Mouse (Mus musculus) hematopoietic stem cell, adult 5-6 weeks (primary cell): Measurements from ENCODE around the gene Nfatc3. TPM values are rescaled to one million over a fixed set of nuclear protein-coding genes. Genes with fewer than 3 reads are reported as not detected.
"Not testable (repeated sequence)": the region's sequence is repeated elsewhere in the genome, so short reads cannot be mapped to it uniquely, and the experiment has no call there.

Source experiments
- ATAC-seq, 2 experiments: fragments of 125-278 bp in 1 of 2; replicated peaks in 1 of 2; 2 replicates each; pipeline ENCODE4 v1.8.0; 2016 to 2017; ENCODE audit warnings: inconsistent platforms in 2 of 2, mild to moderate bottlenecking in 2 of 2, moderate number of reproducible peaks in 2 of 2, low read depth in 1 of 2, moderate TSS enrichment in 1 of 2; ENCODE audit not compliant: low FRiP score in 2 of 2, poor library complexity in 2 of 2, severe bottlenecking in 2 of 2, insufficient read depth in 1 of 2, low TSS enrichment in 1 of 2
- total RNA-seq: library from RNA; stranded (forward); fragments of 172-1452, 232-1000 nt; gene quantifications from 2 replicates; pipeline ENCODE4 v1.2.3, GENCODE M21; 2017

Nfatc3 gene
- 34.5 and 42.0 TPM in 2 replicates for total RNA-seq

DNA sequence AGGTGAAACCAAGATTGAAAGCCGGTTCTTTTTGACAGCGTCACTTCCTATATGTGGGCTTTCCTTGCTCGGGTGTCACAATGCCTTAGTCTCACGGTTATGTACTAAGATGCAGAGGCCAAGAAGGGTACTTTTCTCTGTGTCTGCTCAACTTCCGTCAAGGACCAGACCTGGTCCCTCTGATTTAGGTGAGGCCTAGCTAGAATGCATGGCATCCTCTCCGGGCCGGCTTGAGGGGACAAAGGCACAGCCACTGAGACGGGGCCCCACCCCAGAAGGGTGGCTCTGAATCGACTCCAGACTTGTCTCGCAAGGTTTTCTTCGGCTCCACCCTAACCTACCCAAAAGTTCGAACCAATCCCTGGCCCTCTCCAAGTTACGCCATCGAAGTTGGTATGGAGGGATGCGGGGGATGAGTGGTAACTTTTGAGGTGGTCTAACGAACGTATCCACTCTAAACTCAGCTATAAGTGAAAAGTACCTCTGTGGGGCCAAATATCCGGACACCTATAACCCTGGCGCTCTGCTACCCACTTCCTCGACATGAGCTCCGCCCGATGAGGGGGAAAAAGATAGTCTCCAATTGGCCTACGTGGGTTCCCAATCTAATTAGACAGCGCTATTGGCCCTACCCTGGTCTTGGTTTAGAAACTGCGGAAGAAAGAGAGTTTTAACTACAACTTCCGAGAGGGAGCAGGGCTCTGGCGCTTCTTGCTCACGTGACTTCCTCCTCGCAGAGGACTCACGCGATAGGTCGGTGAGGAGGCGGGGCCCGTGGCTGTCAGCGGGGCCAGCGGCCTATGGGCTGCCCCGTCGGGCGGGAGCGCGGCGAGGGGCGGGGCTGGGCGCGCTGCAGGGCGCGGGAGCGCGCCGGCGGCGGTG lies at the start of gene Nfatc3:
Gene Nfatc3, plus strand, starts transcription at position 110 of the 882 bp plus-strand sequence.
- ATAC-seq: peak; percentile 77 to 88

DNA sequence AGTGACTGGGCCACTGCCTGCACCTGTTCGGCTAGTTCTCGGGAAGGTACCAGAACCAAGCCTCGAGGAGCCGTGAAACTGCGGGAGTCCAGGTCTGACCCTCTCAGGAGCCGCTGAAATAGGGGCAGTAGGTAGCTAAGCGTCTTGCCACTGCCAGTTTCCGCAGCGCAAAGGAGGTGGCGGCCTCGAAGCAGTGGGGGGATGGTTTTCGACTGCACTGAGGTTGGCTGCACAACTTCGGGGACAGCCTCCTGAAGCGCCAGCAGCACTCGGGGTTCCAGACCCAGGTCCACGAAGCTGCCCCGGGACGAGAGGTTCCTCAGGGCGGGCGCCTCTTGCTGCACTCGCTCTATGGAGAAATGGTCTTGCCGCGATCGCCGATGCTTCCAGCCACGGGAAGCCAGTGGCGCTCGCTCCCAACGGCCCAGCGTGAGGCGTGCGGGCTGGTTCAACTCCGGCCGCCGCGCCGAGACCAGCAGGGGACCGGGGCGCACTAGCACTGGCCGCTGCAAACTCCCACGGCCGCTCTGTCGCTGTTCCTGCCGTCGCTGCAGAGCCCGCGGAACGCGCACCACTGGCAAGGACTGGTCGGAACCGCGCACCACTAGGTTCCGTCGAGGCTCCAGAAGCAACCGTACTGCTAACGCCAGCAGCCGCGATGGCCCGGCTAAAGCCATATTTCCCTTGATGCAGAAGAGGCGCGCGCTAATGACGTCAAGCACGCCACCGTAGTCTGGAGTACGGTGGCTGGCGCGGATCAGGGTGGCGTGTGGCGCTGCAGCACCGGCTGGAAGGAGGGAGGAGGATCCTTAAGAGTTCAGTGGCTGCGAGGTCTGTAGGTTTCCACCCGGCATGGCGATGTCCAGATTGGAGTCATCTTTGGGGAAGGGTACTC lies 47.6 kb upstream of the Nfatc3 start:
- peak; percentile 94 to 95 for ATAC-seq

DNA sequence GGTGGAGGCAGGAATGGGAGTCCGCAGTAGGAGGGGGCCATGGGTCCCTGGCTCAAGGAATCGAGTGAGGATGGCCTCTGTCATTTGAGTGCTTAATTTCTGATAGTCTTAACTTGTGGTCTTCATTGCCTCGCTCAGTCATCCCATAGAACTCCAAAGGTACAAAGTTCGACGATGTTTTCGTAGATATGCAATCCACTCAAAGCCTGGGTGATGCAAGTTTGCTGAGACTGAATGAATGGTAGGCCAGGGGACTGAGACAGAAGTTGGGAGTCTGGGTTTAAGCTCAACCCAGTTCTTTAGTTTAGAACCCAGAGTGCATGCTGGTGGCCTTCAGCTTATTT lies 47.0 kb upstream of the Nfatc3 start, which contains the start of gene Ddx28:
Gene Ddx28, minus strand, starts transcription at position 240 of the 344 bp plus-strand sequence.
- peak; percentile 7; a peak in 1 of 4 replicates for ATAC-seq

DNA sequence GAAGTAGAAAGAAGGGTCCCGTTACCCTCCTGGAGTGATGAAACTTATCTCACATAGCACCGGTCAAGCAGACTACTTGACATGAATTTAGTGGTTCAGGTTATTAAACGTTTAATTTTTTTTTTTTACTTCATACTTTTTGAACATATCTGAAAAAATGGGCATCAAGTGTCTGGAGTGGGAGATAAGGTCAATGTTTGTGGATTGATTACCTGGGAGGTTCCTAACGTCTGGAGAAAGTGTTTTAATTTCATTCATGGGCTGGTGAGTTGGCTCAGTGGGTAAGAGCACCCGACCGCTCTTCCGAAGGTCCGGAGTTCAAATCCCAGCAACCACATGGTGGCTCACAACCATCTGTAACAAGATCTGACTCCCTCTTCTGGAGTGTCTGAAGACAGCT lies 46.4 kb upstream of the Nfatc3 start:
- not testable (repeated sequence) for ATAC-seq

DNA sequence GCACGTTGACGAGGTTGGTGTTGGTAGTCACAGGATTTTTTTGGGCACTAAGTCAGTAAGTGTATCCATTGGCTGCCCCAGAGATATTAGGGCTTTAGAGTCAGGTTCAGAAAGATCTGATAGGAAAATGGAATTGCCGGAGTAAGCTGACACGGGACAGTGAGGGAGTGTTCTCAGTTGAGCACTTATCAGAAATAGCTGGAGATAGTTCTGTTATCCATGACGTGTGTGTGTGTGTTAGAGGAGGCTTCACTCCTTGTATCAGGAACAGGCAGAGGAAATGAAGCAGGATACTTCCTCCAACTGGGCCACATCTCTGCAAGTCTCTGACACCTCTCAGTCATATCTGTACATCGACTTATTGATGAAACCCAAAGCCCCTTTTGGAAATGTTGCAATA lies 42.4 kb upstream of the Nfatc3 start:
- ATAC-seq: no peak

DNA sequence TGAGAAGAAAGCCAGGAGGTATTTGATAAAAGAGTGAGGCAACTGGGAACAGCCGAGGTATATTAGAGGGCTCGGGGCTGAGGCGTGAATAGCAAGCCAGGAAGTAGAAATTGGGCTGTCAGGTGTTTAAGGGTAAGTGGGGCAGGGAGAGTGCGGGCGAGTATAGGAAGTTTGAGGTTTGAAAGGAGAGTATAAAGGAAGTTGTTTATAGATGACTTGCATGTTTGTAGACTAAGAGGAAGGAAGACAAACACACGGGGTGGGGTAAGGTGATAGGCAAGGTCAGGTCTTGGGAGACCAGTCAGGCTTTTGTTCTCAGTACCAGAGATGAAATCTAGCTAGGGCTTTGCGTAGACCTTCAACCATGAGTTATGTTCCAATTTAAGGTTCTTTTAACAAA lies 41.5 kb upstream of the Nfatc3 start:
- ATAC-seq: peak; percentile 95 to 99

DNA sequence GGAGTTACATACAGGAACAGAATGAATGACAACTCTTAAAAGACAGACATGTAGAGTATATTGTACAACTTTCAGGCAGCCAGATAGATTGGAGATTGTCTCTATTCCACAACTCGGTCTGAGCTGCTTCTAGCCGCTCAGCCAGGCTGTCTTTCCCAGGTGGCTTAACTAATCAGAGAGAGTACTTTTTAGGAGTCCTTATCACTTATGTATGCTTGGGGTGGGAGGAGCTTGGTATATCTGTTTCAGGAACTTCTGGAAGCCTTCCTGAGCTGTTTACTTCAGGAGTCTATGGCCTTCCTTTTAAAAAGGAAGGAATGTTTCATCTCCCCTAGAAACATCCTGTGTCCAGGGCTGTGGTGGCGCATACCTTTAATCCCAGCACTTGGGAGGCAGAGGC lies 40.6 kb upstream of the Nfatc3 start:
- ATAC-seq: no peak

DNA sequence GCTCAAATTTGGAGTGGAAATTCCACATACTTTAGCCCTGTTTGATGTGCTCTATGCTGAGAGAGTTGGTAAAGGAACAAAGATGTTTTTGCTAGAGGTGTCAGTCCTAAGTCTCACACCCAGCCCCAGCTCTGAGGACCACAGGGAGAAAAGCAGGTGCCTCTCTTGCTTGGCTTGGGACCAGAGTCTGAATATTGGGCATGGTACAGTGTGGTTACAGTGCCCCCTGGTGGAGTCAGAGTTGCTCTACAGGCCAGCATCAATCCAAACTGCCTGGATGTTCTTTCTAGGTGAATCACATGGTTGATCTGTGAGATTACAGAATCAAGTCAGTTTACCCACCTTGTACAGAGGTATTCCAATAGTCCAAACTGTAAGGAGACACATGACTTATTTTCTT lies 36.2 kb upstream of the Nfatc3 start:
- ATAC-seq: peak; percentile 81 to 91

DNA sequence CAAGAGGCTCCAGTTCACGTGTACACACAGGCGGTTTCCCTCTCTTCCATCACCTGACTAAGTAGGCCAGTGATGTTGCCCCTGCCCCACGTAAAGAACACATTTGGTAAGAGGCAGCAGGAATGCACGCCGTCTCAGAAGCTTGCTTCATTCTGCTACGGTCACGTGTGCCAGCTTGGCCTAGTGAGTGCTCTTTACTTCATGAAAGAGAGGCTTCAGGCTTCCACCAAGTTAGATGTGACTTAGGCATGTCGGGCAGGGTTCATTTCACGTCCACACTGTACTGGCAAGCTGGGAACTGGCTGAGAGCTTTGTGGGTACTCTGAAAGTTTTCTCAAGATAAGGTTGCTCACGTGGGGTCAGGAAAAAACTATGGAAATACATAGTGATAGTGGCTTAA lies 19.9 kb upstream of the Nfatc3 start:
- ATAC-seq: no peak; a peak in 1 of 4 replicates

DNA sequence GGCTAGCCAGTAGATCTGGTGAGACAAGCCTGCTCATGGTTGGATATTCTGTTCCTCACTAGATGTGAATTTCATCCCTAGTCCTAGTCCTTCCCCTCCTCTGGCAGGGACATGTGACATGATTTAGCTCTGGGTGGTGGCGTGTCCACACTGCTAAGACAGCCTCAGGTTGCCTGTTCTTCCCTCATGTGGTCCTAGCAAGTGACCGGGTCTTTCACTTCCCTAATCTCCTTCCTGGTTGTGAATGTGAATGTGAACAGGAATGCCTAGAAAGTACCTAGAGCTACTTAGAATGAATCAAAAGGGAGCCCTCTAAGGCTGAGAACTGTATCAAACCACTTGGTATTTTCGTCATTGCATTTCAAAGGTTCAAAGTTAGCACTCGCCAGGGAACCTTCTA lies 19.0 kb upstream of the Nfatc3 start:
- peak in 1 of 2 experiments; percentile 7; a peak in 1 of 4 replicates for ATAC-seq

DNA sequence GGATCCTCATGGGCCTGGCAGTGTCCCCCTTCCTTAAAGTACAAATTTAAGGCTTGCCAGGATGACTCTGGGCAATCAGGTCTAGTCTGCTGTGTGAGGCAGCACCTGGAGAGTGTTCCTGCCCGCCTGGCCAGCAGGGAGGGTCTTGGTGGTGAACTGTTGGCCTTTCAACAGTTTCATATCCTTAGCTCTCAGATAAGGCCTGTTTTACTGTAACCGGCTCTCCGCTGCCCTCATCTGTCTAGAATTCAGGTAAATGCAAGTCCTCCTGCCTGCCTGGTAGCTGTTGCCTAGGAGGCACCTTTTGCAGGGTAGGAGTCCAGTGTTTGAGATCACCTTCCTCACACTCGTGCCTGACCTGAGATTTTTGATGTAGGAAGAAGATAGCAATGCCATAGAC lies 18.4 kb upstream of the Nfatc3 start:
- ATAC-seq: no peak

DNA sequence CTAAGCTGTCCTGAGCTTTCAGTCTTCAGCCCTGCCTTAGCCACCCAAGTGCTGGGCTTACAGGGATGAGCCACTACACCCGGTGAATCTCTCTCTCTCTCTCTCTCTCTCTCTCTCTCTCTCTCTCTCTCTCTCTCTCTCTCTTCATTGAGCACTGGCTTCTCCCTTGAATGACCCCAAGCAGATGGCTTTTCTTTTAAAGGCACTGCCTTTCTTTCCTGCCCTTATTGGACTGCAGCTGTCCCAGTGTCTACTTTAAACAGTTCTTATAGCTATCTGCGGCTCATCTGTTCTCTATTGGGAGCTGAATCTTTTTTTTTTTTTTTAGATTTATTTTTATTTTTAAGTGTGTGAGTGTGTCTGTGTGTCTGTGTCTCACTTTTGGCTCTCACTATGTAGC lies 15.6 kb upstream of the Nfatc3 start:
- ATAC-seq: no peak

DNA sequence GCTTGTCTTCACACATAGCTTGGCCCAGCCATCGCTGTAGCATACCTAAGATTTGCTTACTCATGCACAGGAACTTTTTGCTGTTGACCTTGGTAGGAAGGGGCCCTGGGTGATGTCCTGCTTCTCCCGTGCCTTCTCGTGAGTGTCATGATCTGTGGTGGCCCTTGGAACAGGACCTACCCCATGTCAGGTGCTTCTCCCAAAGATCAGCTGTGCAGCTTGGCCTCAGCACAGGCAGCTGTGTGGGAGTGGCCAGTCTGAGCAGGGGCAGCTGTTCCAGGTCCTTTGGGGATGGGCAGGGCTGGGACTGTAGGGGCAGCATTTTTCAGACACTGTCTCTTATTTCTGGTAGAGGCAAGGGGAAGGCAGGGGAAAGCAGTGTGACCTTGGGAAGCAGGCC lies 14.5 kb upstream of the Nfatc3 start:
- peak; percentile 51 to 65; a peak in 2 of 4 replicates for ATAC-seq

DNA sequence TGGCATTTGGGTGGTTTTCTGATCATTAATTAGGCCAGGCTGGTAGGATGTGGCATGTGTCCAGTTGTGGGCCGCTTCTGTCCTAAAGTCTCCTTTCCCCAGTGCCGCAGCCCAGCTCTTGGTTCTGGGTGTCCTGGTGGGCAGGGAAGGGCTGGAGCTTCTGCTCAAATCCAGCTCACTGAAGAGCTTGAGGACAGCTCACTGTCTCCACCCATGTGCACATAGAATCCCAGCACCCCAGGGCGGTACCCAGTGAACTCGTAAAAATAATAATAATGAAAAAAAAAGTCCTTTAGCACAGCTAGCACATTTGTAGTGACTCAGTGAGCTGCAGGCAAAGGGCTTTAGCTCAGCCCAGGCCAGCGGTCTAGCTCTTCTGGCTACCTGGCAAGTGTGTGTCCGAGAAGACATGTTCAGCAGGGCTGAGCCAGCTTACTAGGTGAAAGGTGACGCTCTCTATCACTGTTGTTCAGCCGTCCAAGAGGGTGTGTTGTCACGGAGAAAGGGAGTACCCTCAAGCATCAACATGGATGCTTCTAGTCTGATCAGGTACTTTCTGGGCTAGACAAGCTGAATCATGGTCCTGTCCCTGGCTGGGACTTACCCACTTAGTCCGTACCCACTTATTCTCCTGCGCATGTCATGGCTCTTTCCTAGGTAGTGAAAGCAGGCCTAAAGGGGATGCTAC lies 11.6 kb upstream of the Nfatc3 start:
- ATAC-seq: no peak

DNA sequence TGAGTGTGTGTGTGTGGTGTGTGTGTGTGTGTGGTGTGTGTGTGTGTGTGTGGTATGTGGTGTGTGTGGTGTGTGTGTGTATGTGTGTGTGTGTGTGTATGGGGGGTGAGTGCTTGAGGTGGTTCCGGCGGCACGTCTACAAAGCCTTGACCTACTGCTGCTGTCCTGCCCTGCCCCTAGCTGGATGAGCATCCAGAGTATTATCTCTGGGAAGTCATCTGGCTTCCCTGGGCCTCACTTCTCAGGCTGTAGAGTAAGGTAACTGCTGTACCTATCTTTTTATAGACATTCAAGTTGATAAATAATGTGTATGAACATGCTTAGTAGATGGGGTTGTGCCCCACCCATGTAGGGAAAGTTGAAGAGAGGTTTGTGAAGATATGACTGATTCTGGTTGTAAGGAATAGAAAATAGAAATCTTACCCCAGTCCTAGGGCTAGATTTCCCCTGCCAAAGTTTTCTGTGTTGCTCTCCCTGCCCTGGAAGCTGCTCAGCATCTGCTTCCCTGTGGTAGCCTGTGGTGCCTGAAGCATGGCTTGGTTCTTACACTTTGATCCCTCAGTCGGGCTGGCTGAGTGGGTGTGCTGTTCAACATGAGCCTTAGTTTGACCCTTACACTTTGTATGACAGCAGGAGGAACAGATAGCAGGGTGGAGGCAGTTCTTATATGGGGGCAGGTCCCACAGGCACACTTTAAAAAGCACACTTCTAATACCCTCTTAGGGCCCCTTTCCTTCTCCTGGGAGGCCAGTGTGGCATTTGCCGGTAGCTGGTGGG lies 10.6 kb upstream of the Nfatc3 start:
- no peak for ATAC-seq

DNA sequence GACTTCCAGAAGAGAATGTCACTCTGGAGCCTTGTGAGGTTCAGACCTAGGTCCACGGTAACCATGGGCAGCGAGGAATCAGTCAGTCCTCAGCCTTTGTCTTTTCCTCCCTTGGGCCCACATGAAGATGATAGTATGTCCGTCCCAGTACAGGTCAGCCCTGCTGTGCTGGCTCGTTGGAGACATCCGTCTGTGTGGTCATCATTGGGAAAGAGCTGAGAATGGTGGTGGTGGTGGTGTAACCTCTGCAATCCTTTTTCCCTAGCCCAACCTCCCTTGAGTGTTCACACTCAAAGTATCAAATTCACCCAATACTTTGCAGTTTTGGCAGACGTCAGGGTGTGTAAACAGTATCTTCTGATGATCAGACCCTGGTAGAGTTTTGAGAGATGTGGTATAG lies 8.8 kb upstream of the Nfatc3 start:
- ATAC-seq: no peak

DNA sequence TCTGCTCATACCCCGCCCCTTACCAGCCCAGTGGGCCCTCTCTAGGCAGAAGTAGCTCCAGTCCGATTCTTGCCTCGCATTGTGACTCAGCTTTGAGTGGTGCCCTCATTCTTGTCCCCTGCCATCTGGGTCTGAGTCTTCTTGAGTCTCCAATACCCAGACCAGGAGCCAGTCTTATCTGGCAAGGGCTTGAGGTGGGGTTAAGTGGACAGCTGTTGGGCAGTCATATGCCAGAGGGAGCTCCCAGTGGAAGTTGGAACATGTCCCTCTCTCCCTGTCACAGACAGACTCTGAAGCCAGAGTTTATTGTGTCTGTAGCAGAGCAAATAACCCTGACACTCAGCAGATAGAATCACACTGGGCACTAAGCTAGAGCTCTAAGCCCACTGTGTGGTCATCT lies 7.6 kb upstream of the Nfatc3 start:
- no peak for ATAC-seq
